Mouse (Mus musculus) small intestine, adult 2 months (tissue): ENCODE data around the gene Slc25a4.

Experiments used
- CTCF ChIP-seq: fragments of 200-500 bp; IDR thresholded peaks from 2 replicates; pipeline ENCODE4 v1.5.1; 2012; ENCODE audit warnings: low read depth, mild to moderate bottlenecking, control low read depth, inconsistent platforms, low read length, moderate library complexity, mixed read lengths; ENCODE audit not compliant: insufficient replicate concordance, insufficient read length; ENCODE audit errors: extremely low read depth
- POLR2A ChIP-seq: fragments of 200-500 bp; IDR thresholded peaks from 2 replicates; pipeline ENCODE4 v1.6.1; 2012; ENCODE audit warnings: low read depth, mild to moderate bottlenecking, control low read depth, inconsistent platforms, low read length, moderate library complexity

GRCm38 (mm10) chr8:46212194-46212593 is 1.1 kb upstream of the Slc25a4 start:
- no peak for TF ChIP-seq CTCF
- TF ChIP-seq POLR2A = no peak
